Mouse (Mus musculus) liver, embryonic 12.5 days (tissue): Measurements from ENCODE around the gene Sync. TPM values are rescaled to one million over a fixed set of nuclear protein-coding genes. Genes with fewer than 3 reads are reported as not detected.
A peak's percentile ranks its signal among the peaks of the same experiment; 100 is the strongest.

ENCODE experiments used
- ATAC-seq: fragments of 200-750 bp; cut with Nextera tagmentation; 2 replicates; pipeline ENCODE4 v1.8.0; 2017; ENCODE audit warnings: moderate number of reproducible peaks, mild to moderate bottlenecking, moderate library complexity
- H3K27ac ChIP-seq: fragments of 300-500 bp; sonication (generic); 2 replicates; pipeline ENCODE4 v1.5.1; 2016; ENCODE audit warnings: mild to moderate bottlenecking
- H3K27me3 ChIP-seq: fragments of 300-500 bp; sonication (generic); replicated peaks from 2 replicates; pipeline ENCODE4 v1.6.1; 2016; ENCODE audit warnings: mild to moderate bottlenecking, moderate library complexity
- H3K36me3 ChIP-seq: fragments of 300-500 bp; sonication (generic); 2 replicates; pipeline ENCODE4 v1.6.1; 2016; ENCODE audit warnings: mild to moderate bottlenecking, moderate library complexity
- H3K4me1 ChIP-seq: fragments of 300-500 bp; sonication (generic); 2 replicates; pipeline ENCODE4 v1.6.1; 2016
- H3K4me2 ChIP-seq: fragments of 300-500 bp; sonication (generic); 2 replicates; pipeline ENCODE4 v1.6.1; 2016; ENCODE audit warnings: mild to moderate bottlenecking, moderate library complexity
- H3K4me3 ChIP-seq: fragments of 300-500 bp; sonication (generic); 2 replicates; pipeline ENCODE4 v1.5.1; 2016; ENCODE audit warnings: mild to moderate bottlenecking, moderate library complexity
- H3K9ac ChIP-seq: fragments of 300-500 bp; sonication (generic); 2 replicates; pipeline ENCODE4 v1.6.1; 2016; ENCODE audit warnings: mild to moderate bottlenecking, moderate library complexity
- H3K9me3 ChIP-seq: fragments of 300-500 bp; sonication (generic); replicated peaks from 2 replicates; pipeline ENCODE4 v1.6.1; 2016; ENCODE audit warnings: mild to moderate bottlenecking, moderate library complexity
- WGBS: fragments of 180-500 bp; shearing (Covaris S2); methylation state at CpG from one replicate; pipeline ENCODE4 v1.1.7; 2016; ENCODE audit not compliant: insufficient replicate concordance; 5-methylcytosine and 5-hydroxymethylcytosine counted together
- polyA plus RNA-seq: library from polyadenylated mRNA; unstranded; fragments of >200 nt; fragmentation: Nextera tagmentation; extraction: Ambion mirVana; gene quantifications from 2 replicates; pipeline ENCODE4 v1.2.1, GENCODE M21; 2016

Gene Sync
- polyA plus RNA-seq, 1 experiment from 2014 or later = 0.13 TPM

GRCm38 (mm10) chr4:129323491-129323890 is 36.1 kb downstream of the Sync start:
- peaks cover 96% of the 10 kb centered on the region for H3K36me3 ChIP-seq
- WGBS = 81% methylated on average over 1 of the region's 1 CpGs
- H3K4me2 ChIP-seq = no peak overlapping the region

DNA sequence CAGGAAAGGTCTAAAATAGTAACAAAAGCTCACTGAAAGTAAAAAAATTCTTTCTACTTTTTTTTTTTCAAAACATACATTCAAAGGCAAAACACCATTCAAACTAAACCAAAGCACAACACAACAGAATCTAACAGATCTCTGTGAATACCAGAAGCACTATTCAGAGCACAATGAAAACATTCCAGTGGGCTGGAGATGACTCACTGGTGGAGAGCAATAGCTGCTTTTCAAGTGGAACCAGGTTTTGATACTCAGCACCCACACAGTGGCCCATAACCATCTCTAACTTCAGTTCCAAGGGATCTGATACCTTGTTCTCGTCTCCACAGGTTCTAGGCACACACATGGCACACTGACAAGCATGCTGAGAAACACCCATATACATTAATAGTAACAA is 37.3 kb downstream of the Sync start:
- no peak for ATAC-seq
- H3K4me2 ChIP-seq = no peak overlapping the region
- H3K36me3 ChIP-seq = peaks cover 97% of the 10 kb centered on the region
- no peak overlapping the region for H3K27ac ChIP-seq
- WGBS = 79% methylated on average over 1 of the region's 1 CpGs
- no peaks in the 10 kb centered on the region for H3K27me3 ChIP-seq
- no peaks in the 10 kb centered on the region for H3K9me3 ChIP-seq
- H3K4me1 ChIP-seq = peaks cover 19% of the 10 kb centered on the region; the same call in 1 of the 2 replicates
- H3K9ac ChIP-seq = no peak overlapping the region
- H3K4me3 ChIP-seq = no peak overlapping the region

More at GRCm38 (mm10) chr4:129323491-129323890, 36.1 kb downstream of the Sync start:
- no peaks in the 10 kb centered on the region for H3K9me3 ChIP-seq
- H3K27me3 ChIP-seq = no peaks in the 10 kb centered on the region
- no peak overlapping the region for H3K4me3 ChIP-seq
- peaks cover 19% of the 10 kb centered on the region; the same call in 1 of the 2 replicates for H3K4me1 ChIP-seq
- no peak overlapping the region for H3K27ac ChIP-seq
- no peak for ATAC-seq
- no peak overlapping the region for H3K9ac ChIP-seq

DNA sequence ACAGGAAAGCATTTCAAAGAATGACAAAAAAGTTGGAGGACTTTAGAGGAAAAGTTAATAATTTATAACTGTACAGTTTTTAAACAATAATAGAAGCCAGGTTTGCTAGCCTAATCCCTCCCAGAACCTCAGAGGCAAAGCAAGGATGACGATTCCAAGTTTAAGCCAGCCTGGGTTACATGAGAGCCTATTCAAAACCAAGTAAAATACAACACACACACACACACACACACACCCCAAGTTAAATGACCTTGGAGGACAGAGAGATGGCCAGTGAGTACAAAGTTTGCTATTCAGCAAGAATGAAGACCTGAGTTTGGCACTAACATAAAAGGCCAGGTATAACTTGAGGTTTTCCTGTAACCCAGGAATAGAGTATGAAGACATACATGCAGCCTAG is 38.8 kb downstream of the Sync start:
- H3K9me3 ChIP-seq = no peaks in the 10 kb centered on the region

GRCm38 (mm10) chr4:129332846-129333245 is 45.4 kb downstream of the Sync start:
- Histone ChIP-seq H3K4me3 (peak overlapping the region; percentile 87), H3K36me3 (peaks cover 61% of the 10 kb centered on the region), H3K9me3 (no peaks in the 10 kb centered on the region), H3K4me1 (peaks cover 57% of the 10 kb centered on the region), H3K27ac (no peak overlapping the region), H3K9ac (peak overlapping the region; percentile 3), H3K4me2 (peak overlapping the region; percentile 86), H3K27me3 (no peaks in the 10 kb centered on the region)
- ATAC-seq = no peak
- WGBS = 75% methylated on average over 1 of the region's 1 CpGs

More for the DNA sequence above, 38.8 kb downstream of the Sync start:
- H3K36me3 ChIP-seq = peaks cover 97% of the 10 kb centered on the region
- ATAC-seq = no peak
- H3K4me3 ChIP-seq = no peak overlapping the region
- no peak overlapping the region for H3K27ac ChIP-seq
- no peaks in the 10 kb centered on the region for H3K27me3 ChIP-seq
- no peak overlapping the region for H3K9ac ChIP-seq
- peaks cover 30% of the 10 kb centered on the region for H3K4me1 ChIP-seq
- H3K4me2 ChIP-seq = no peak overlapping the region
- 71% methylated on average over 1 of the region's 1 CpGs for WGBS

DNA sequence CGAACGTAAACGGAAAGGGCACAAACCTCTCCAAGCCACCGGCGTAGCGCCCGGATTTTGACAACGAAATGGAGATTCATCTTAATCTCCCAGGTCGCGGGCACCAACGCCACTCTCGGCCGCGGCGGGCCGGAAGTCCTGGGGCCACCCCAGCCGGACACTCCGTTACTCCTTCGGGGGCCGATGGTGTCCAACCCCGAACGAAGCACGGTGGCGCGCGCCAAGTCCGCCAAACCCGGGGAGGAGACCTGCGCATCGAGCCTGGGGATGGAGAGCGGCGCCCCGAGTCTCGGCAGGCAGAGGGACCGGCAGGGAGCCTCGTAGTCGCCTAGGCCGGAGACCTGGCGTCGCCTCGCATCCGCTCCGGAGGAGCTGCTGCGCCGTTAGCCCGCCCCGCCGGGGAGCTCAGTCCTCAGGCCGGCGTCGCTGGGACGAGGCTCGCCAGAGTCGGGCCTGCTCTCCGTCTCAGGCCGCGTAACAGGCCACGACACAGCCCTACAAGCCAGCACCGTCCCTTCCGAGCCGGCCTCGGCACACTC is 47.3 kb downstream of the Sync start:
- H3K27me3 ChIP-seq = no peaks in the 10 kb centered on the region
- H3K9me3 ChIP-seq = no peaks in the 10 kb centered on the region
- peak overlapping the region; percentile 93 for H3K27ac ChIP-seq
- peak overlapping the region; percentile 86 for H3K4me2 ChIP-seq
- under 1% methylated on average over 62 of the region's 62 CpGs for WGBS
- peak overlapping the region; percentile 93 for H3K9ac ChIP-seq
- peaks cover 43% of the 10 kb centered on the region for H3K36me3 ChIP-seq
- peak; percentile 63 for ATAC-seq
- peak overlapping the region; percentile 87 for H3K4me3 ChIP-seq
- peaks cover 76% of the 10 kb centered on the region for H3K4me1 ChIP-seq

DNA sequence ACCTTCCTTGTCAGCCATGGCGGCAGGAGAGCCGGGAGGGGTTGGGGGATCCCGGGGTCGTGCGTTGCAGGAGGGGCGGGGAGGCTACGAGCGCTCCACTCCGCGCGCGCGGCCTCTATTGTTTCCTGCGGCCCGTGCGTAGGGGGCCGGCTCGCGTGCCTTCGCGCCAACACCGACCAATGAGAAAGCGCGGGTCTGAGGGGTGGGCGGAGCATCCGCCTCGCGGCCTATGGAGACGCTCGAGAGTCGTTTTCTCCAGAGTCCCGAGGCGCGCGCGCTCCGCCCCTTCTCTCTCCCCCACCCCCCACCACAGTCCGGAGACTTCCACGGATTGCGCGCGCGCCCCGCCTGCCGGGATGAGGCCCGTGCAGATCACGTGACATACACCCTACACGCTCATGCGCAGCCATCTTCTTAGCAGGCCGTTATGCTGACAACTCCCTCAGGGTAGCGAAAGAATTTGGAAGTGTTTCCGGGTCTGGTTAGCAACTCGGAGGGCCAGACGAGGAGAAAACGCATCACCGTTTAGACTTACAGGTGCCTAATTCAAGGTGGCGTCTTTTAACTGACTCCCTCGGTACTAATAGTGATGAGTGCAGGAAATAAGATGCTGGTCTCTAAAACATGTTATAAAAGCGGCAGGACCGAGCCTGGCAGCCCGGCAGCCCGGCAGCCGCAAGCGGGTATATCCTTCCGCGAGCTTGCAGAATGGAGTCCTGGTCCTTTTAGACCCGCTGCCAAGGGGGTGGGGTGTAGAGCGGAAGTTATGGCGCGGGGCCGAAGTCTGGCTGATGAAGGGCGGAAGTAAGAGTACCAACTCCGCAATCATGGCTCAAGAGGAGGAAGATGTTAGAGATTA is 48.0 kb downstream of the Sync start, which contains the start of the genes Rbbp4 and Zbtb8os:
Rbbp4 (minus strand) TSS at position 155 of the 859 bp plus-strand sequence.
Zbtb8os (plus strand) TSS at position 480 of the 859 bp plus-strand sequence.
- peaks cover 36% of the 10 kb centered on the region for H3K36me3 ChIP-seq
- peak within 1 kb of the TSS; percentile 86 for H3K4me2 ChIP-seq
- H3K9ac ChIP-seq = peak within 1 kb of the TSS; percentile 93
- H3K9me3 ChIP-seq = no peaks in the 10 kb centered on the region
- peak within 1 kb of the TSS; percentile 98 for H3K27ac ChIP-seq
- peak within 1 kb of the TSS; percentile 87 for H3K4me3 ChIP-seq
- under 1% methylated on average over 73 of the region's 73 CpGs for WGBS
- no peaks in the 10 kb centered on the region for H3K27me3 ChIP-seq
- peak; percentile 91 for ATAC-seq
- peaks cover 81% of the 10 kb centered on the region for H3K4me1 ChIP-seq

DNA sequence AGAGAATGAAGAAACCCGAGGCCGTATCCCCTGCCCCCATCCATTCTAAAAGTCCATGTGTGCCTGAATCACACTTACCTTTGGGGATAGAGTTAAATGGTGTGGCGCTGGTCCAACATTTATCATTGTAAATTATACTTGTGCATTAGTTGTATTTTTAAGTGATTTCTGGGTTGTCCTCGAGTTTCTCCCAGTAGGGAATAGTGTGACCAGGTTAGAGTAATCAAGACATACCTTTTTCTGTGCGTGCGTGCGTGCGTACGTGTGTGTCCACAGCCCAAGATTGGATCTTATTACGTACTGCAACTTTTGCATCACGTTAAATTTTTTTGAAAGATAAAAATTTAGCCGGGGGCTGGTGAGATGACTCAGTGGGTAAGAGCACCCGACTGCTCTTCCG is 48.9 kb downstream of the Sync start:
- Histone ChIP-seq H3K36me3 (peaks cover 35% of the 10 kb centered on the region), H3K9ac (peak overlapping the region; percentile 85), H3K27me3 (no peaks in the 10 kb centered on the region), H3K27ac (peak overlapping the region; percentile 98), H3K4me2 (peak overlapping the region; percentile 86), H3K4me3 (peak overlapping the region; percentile 87), H3K9me3 (no peaks in the 10 kb centered on the region), H3K4me1 (peaks cover 79% of the 10 kb centered on the region)
- WGBS = 44% methylated on average over 14 of the region's 14 CpGs
- no peak for ATAC-seq

- Histone ChIP-seq H3K4me2 (peak overlapping the region; percentile 50), H3K27ac (peak overlapping the region; percentile 95), H3K4me1 (peaks cover 51% of the 10 kb centered on the region), H3K9me3 (no peaks in the 10 kb centered on the region), H3K27me3 (no peaks in the 10 kb centered on the region), H3K36me3 (peaks cover 41% of the 10 kb centered on the region), H3K9ac (peak overlapping the region; percentile 55), H3K4me3 (no peak overlapping the region)
- peak; percentile 79 for ATAC-seq
- 41% methylated on average over 3 of the region's 3 CpGs for WGBS
Measured at GRCm38 (mm10) chr4:129339743-129340142, 52.3 kb downstream of the Sync start.

DNA sequence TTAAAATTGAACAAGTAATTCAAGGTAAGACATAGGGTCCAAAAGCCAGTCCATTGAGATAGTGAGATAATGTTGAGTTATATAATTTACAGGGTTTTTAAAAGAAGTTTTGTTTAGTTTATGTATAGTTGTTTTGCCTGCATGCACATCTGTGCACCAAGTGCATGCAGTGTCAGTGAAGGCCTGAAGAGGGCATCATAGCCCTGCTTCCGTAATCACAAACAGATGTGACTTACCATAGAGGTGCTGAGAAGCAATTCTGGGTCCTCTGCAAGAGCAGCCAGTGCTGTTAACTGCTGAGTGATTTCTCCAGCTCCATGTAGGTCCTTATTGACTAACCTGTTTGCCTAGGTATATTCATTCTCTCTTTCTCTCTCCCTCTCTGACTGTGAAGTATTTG is 54.5 kb downstream of the Sync start:
- no peak overlapping the region for H3K4me3 ChIP-seq
- H3K9me3 ChIP-seq = no peaks in the 10 kb centered on the region
- no peak overlapping the region for H3K4me2 ChIP-seq
- no peaks in the 10 kb centered on the region for H3K27me3 ChIP-seq
- H3K36me3 ChIP-seq = peaks cover 61% of the 10 kb centered on the region
- no peak overlapping the region for H3K9ac ChIP-seq
- H3K27ac ChIP-seq = no peak overlapping the region
- H3K4me1 ChIP-seq = peaks cover 42% of the 10 kb centered on the region
- WGBS = 90% methylated on average over 1 of the region's 1 CpGs
- no peak for ATAC-seq

- H3K9ac ChIP-seq = no peak overlapping the region
- H3K4me2 ChIP-seq = no peak overlapping the region
- H3K27ac ChIP-seq = 0 out of 2 replicates have a peak overlapping the region, but pooled peaks have one; percentile 5
- H3K4me3 ChIP-seq = no peak overlapping the region
- H3K4me1 ChIP-seq = peaks cover 34% of the 10 kb centered on the region
- ATAC-seq = no peak
- 81% methylated on average over 2 of the region's 2 CpGs for WGBS
- no peaks in the 10 kb centered on the region for H3K27me3 ChIP-seq
- H3K9me3 ChIP-seq = no peaks in the 10 kb centered on the region
- H3K36me3 ChIP-seq = peaks cover 67% of the 10 kb centered on the region
Measured at GRCm38 (mm10) chr4:129342705-129343104, 55.3 kb downstream of the Sync start.

DNA sequence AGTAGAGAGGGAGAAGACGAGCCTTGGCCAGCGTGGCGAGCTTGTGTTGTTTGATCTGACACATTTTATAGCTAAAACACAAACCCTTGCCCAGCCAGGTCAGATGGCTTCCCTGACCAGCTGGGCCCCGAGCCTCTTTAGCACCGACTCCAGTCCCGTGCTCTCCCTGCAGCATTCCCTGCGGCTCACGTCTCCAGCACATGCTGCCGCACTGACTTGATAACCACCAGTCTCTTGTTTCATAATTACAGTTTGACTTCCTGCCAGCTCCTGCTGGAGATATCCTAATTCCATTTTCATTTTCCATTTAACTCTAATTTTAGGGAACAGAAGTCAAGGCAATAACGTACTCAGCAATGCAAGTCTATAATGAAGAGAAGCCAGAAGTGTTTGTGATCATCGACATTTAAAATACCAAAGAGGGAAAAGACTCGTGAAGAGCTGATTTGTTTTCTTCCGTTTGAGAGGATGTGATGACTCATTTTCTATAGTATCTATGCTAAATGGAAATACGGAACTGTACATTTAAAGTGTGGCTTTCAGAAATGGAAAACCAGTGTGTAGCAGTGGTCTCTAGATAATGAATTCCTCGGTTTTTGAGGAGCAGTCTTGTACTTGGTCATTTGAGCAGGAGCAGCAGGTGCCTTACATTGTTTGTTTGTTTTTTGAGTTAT is 59.2 kb downstream of the Sync start:
- WGBS = 80% methylated on average over 15 of the region's 15 CpGs
- Histone ChIP-seq H3K4me1 (no peaks in the 10 kb centered on the region), H3K27me3 (no peaks in the 10 kb centered on the region), H3K9me3 (no peaks in the 10 kb centered on the region), H3K4me3 (no peak overlapping the region), H3K9ac (no peak overlapping the region), H3K4me2 (no peak overlapping the region), H3K36me3 (peaks cover 58% of the 10 kb centered on the region), H3K27ac (no peak overlapping the region)
- ATAC-seq = no peak
